ENCODE assay signal across 8 mouse cellular contexts in the genomic region with DNA sequence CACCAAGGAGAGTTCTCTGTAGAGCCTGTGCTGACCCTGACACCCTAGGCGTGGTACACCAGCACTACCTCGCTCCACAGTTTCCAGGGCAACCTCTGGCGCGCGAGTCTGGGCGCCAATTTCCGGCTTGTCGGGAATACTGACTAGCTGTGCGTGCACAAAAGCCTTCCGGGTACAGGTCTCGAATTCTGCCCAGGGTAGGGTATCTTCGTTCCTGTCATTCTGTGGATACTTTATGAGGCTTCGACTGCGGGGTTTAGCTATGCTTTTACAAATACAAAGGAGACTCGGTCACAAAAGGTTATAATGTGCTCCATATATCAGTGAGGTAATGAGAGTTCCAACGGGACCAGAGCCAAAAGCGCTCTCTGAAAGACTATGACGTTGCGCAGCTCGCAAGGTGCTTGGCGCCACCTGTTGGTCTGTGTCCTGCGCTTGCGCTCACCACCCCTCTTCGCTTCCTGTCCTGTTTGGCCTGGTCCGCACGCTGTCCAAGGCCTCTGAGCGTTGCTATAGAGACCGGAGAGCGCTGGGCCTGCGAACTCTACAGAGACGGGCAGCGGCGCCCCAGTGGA. TPM values are rescaled to one million over a fixed set of nuclear protein-coding genes. Genes with fewer than 3 reads are reported as not detected.
DNase-seq lines count a peak whose midpoint lies in the region; ATAC-seq and TF ChIP-seq lines count a peak whose summit lies in the region.

A gene (minus strand): TSS at position 153 of the 575 bp plus-strand sequence.
A gene (plus strand): TSS at position 265 of the 575 bp plus-strand sequence.

- no peaks in the 10 kb centered on the region; the same call in 1 of the 2 replicates for H3K4me1 ChIP-seq in cortical plate, adult 2 months (ENCODE audit: control insufficient read depth, insufficient read depth, low read length)

- TF ChIP-seq POLR2A in cortical plate, adult 2 months (IDR thresholded peaks at IDR 0.05; ENCODE audit: extremely low read depth, insufficient read depth, low read length), result peak; percentile 75

- TF ChIP-seq CTCF in cortical plate, adult 2 months (IDR thresholded peaks at IDR 0.05; ENCODE audit: extremely low read depth, insufficient read depth, low read length), result peak; percentile 42

- H3K4me3 ChIP-seq in cortical plate, adult 2 months (ENCODE audit: insufficient read depth, low read length), result peak within 1 kb of the TSS; percentile 75

- H3K27ac ChIP-seq in cortical plate, adult 2 months (ENCODE audit: insufficient read depth, low read length), result peak within 1 kb of the TSS; percentile 53

- ATAC-seq in activated CD4-positive, CD25-positive, alpha-beta regulatory T cell, adult 4 months, result peak; percentile 81
- peak; percentile 92 for ATAC-seq in megakaryocyte progenitor cell, adult 5-6 weeks (replicated peaks; ENCODE audit: poor library complexity)

- DNase-seq in gastrocnemius, adult 8-10 months (ENCODE audit: low spot score in 2 of 2), result peak; percentile 91 to 93
- peak; percentile 95 for DNase-seq in induced T-regulatory cell, adult 2 months (ENCODE audit: low read depth)
- DNase-seq in left cerebral cortex, adult 9 months (ENCODE audit: low spot score in 2 of 2), result peak; percentile 80 to 95
- peak; percentile 93 for DNase-seq in right cerebral cortex, postnatal 14 days
- peak; percentile 89 to 92 for DNase-seq in urinary bladder, postnatal 36 days (ENCODE audit: low spot score in 2 of 2)

RNA-seq across cellular contexts. Expression of the first gene that starts in this region (rescaled TPM):
- polyA plus RNA-seq in activated CD4-positive, CD25-positive, alpha-beta regulatory T cell, adult 4 months (2017; shearing (Covaris generic)), result 1 to 10 TPM; 6.1 to 9.6 TPM
- 8.8 and 9.5 TPM in 2 replicates for polyA plus RNA-seq in cortical plate, adult 2 months (2012; rRNA removed)
- total RNA-seq in gastrocnemius, adult 8-10 months (2022), result 1 to 10 TPM; 2.4 to 3.0 (median 2.6) TPM
- total RNA-seq in megakaryocyte progenitor cell, adult 5-6 weeks (2015), result 2.0 and 2.6 TPM in 2 replicates
- 1.1 and 1.3 TPM in 2 replicates for total RNA-seq in megakaryocyte progenitor cell, adult 5-6 weeks (2017)

RNA-seq across cellular contexts. Expression of the second gene that starts in this region (rescaled TPM):
- 10 to 100 TPM; 35.1 to 43.5 TPM for polyA plus RNA-seq in activated CD4-positive, CD25-positive, alpha-beta regulatory T cell, adult 4 months (2017; shearing (Covaris generic))
- 25.2 and 27.5 TPM in 2 replicates for polyA plus RNA-seq in cortical plate, adult 2 months (2012; rRNA removed)
- 1 to 10 TPM; 5.9 to 8.3 (median 7.1) TPM for total RNA-seq in gastrocnemius, adult 8-10 months (2022)
- 21.0 and 22.1 TPM in 2 replicates for total RNA-seq in megakaryocyte progenitor cell, adult 5-6 weeks (2015)
- total RNA-seq in megakaryocyte progenitor cell, adult 5-6 weeks (2017), result 38.2 and 48.4 TPM in 2 replicates

Comparison
In these comparisons a context has a peak if more than half of its experiments do, and no peak if none do; other contexts are left out.
1. Peak in every context shown above with its lines: DNase-seq, ATAC-seq, H3K4me3 ChIP-seq and H3K27ac ChIP-seq.